11 mouse cellular contexts compared by ENCODE assay signal in the genomic region with DNA sequence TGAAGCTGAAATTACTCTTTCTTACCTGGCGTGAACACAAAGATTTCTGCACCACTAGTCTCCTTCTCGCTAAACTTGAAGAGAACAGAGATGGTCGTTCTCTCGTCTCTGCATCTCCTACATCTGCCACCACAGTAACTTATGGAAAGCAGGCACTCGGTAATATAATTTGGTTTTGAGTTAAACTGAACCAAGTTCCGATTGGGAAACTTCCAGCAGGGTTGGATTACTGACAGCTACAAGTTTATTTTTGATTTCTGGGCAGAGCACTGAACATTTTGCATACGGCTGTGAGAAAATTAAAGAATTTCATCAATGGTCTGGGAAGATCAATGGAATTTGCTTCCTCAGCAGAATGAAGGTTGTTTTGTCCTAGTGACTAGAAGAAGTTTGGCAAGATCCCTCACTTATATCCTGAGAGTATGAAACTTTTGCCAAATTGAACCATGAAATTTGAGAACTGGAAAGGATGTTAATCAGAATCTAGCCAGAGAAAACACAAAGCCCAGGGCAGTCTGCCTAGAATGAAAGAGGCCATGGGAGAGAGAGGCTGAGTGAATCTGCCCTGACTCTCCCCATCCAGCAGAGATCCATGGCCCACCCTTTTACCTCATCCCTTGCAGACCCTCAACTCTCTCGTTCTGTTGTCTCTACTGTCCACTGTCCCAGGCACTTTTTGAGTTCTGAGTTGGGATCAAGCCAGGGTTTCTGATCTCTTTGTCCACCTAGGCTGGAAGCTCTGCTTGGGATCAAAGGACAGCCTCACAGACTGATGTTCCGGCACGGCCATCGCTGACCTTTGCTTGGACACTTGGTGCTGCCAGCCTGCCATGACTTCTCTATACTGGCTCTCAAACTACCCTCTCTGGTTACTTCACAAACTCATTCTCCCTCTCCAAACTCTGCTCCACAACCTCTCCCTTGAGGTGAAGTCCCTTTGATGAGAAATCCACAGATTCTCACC. TPM values are rescaled to one million over a fixed set of nuclear protein-coding genes. Genes with fewer than 3 reads are reported as not detected.
DNase-seq lines count a peak whose midpoint lies in the region; ATAC-seq lines count a peak whose summit lies in the region.
"Had no signal": no experiment of that assay in that cellular context is flagged by ENCODE, and none has a peak within 500 bp of the region (broad histone marks: within the 10 kb centered on the region; RNA-seq: fewer than 3 reads in every experiment).

No protein-coding gene starts in this region.

- H3K27ac ChIP-seq in embryonic facial prominence, embryonic 12.5 days: 0 out of 2 replicates have a peak overlapping the region, but pooled peaks have one; percentile 17
- H3K27ac ChIP-seq in embryonic facial prominence, embryonic 10.5 days (replicated peaks): no peak overlapping the region
- peak overlapping the region; percentile 89 for H3K27ac ChIP-seq in lung, embryonic 15.5 days
- H3K27ac ChIP-seq: heart, embryonic 15.5 days; macrophage; neural tube, embryonic 13.5 days had no signal

- ATAC-seq in embryonic facial prominence, embryonic 12.5 days (ENCODE audit: insufficient number of reproducible peaks, insufficient read depth, low FRiP score, low TSS enrichment): no peak
- peak; percentile 86 for ATAC-seq in lung, embryonic 15.5 days (ENCODE audit: borderline replicate concordance, extremely low read depth, low FRiP score, low TSS enrichment)

- H3K4me3 ChIP-seq in embryonic facial prominence, embryonic 12.5 days: no peak overlapping the region
- no peak overlapping the region for H3K4me3 ChIP-seq in embryonic facial prominence, embryonic 10.5 days
- H3K4me3 ChIP-seq in lung, embryonic 15.5 days: no peak overlapping the region
- H3K4me3 ChIP-seq: heart, embryonic 15.5 days; neural tube, embryonic 13.5 days had no signal

- no peak overlapping the region for H3K9ac ChIP-seq in embryonic facial prominence, embryonic 12.5 days
- no peak overlapping the region for H3K9ac ChIP-seq in lung, embryonic 15.5 days
- H3K9ac ChIP-seq: heart, embryonic 15.5 days; neural tube, embryonic 13.5 days had no signal

- H3K9me3 ChIP-seq in embryonic facial prominence, embryonic 12.5 days: no peaks in the 10 kb centered on the region
- no peaks in the 10 kb centered on the region for H3K9me3 ChIP-seq in embryonic facial prominence, embryonic 10.5 days
- H3K9me3 ChIP-seq in lung, embryonic 15.5 days: no peaks in the 10 kb centered on the region
- H3K9me3 ChIP-seq: heart, embryonic 15.5 days; neural tube, embryonic 13.5 days had no signal

- no peak for DNase-seq in embryonic facial prominence, embryonic 10.5 days (ENCODE audit: low spot score)
- DNase-seq in layer of hippocampus, adult 11-12 months (ENCODE audit: low spot score): peak; percentile 20
- DNase-seq in layer of hippocampus, adult 9-10 months (ENCODE audit: low spot score): no peak
- peak; percentile 17 for DNase-seq in gastrocnemius, postnatal 10 days
- no peak for DNase-seq in urinary bladder, postnatal 10 days (ENCODE audit: low spot score)
- DNase-seq in embryo, embryonic 9.5 days (ENCODE audit: extremely low spot score): no peak

- no peak overlapping the region for H3K4me2 ChIP-seq in embryonic facial prominence, embryonic 12.5 days (replicated peaks)
- 0 out of 2 replicates have a peak overlapping the region, but pooled peaks have one; percentile 20 for H3K4me2 ChIP-seq in lung, embryonic 15.5 days
- H3K4me2 ChIP-seq: heart, embryonic 15.5 days; neural tube, embryonic 13.5 days had no signal

- peaks cover 3% of the 10 kb centered on the region; the same call in 1 of the 2 replicates for H3K4me1 ChIP-seq in embryonic facial prominence, embryonic 12.5 days
- 0 out of 2 replicates have a peak, but pooled peaks cover 6% of the 10 kb centered on the region for H3K4me1 ChIP-seq in embryonic facial prominence, embryonic 10.5 days
- H3K4me1 ChIP-seq in lung, embryonic 15.5 days: peaks cover 9% of the 10 kb centered on the region; the same call in 1 of the 2 replicates
- H3K4me1 ChIP-seq: heart, embryonic 15.5 days; neural tube, embryonic 13.5 days had no signal

- 68% methylated on average over 11 of the region's 11 CpGs for WGBS in embryonic facial prominence, embryonic 12.5 days
- 87% methylated on average over 11 of the region's 11 CpGs for WGBS in embryonic facial prominence, embryonic 10.5 days
- 64% methylated on average over 11 of the region's 11 CpGs for WGBS in lung, embryonic 15.5 days

- no peaks in the 10 kb centered on the region for H3K36me3 ChIP-seq in embryonic facial prominence, embryonic 12.5 days
- H3K36me3 ChIP-seq in embryonic facial prominence, embryonic 10.5 days (replicated peaks): no peaks in the 10 kb centered on the region
- no peaks in the 10 kb centered on the region for H3K36me3 ChIP-seq in lung, embryonic 15.5 days
- H3K36me3 ChIP-seq: heart, embryonic 15.5 days; neural tube, embryonic 13.5 days had no signal

- no peaks in the 10 kb centered on the region for H3K27me3 ChIP-seq in embryonic facial prominence, embryonic 12.5 days
- H3K27me3 ChIP-seq in embryonic facial prominence, embryonic 10.5 days (replicated peaks; ENCODE audit: low read depth, poor library complexity, severe bottlenecking): no peaks in the 10 kb centered on the region
- no peaks in the 10 kb centered on the region for H3K27me3 ChIP-seq in lung, embryonic 15.5 days
- H3K27me3 ChIP-seq: heart, embryonic 15.5 days; neural tube, embryonic 13.5 days had no signal

RNA-seq across cellular contexts. Expression of a gene that starts 48.5 kb away (rescaled TPM):
- 149 and 167 TPM in 2 replicates for polyA plus RNA-seq in embryonic facial prominence, embryonic 12.5 days (2016; fragmentation: Nextera tagmentation; extraction: Ambion mirVana)
- 185 and 187 TPM in 2 replicates for polyA plus RNA-seq in embryonic facial prominence, embryonic 10.5 days (2016; fragmentation: Nextera tagmentation; extraction: Ambion mirVana)
- 10 to 100 TPM; 71.1 to 79.6 TPM for total RNA-seq in gastrocnemius, postnatal 10 days (2021)
- polyA plus RNA-seq in lung, embryonic 15.5 days (2015; fragmentation: Nextera tagmentation; extraction: Ambion mirVana): 140 and 142 TPM in 2 replicates

Comparison
In these comparisons a context has a peak if more than half of its experiments do, and no peak if none do; other contexts are left out.
1. DNase-seq: peak in layer of hippocampus, adult 11-12 months (single experiment) and gastrocnemius, postnatal 10 days (single experiment); none in embryonic facial prominence, embryonic 10.5 days (single experiment), layer of hippocampus, adult 9-10 months (single experiment), urinary bladder, postnatal 10 days (single experiment) and embryo, embryonic 9.5 days (single experiment).